Mouse (Mus musculus): ENCODE data around the gene Lhfpl2. TPM values are rescaled to one million over a fixed set of nuclear protein-coding genes. Genes with fewer than 3 reads are reported as not detected.

Gene Lhfpl2
- polyA plus RNA-seq, 1 experiment = not detected

- 91% methylated on average over 5 of the region's 5 CpGs for WGBS
- TF ChIP-seq POLR2A (IDR thresholded peaks at IDR 0.05; ENCODE audit: insufficient read depth, low read depth, low read length) = no peak
- no peak for TF ChIP-seq CTCF (IDR thresholded peaks at IDR 0.05; ENCODE audit: insufficient read depth, low read depth, low read length)
- Histone ChIP-seq H3K4me3 (ENCODE audit: insufficient read depth, low read depth, low read length) (no peak overlapping the region), H3K27ac (ENCODE audit: insufficient read depth, low read depth, low read length) (no peak overlapping the region), H3K4me1 (ENCODE audit: control insufficient read depth, insufficient read depth, low read length) (peaks cover 9% of the 10 kb centered on the region)
These were observed 61.7 kb downstream of the Lhfpl2 start for GRCm38 (mm10) chr13:94119309-94119708.

GRCm38 (mm10) chr13:94122703-94123592 lies 65.4 kb downstream of the Lhfpl2 start:
- no peak overlapping the region for H3K4me3 ChIP-seq (ENCODE audit: insufficient read depth, low read depth, low read length)
- 86% methylated on average over 16 of the region's 16 CpGs for WGBS
- no peak overlapping the region for H3K27ac ChIP-seq (ENCODE audit: insufficient read depth, low read depth, low read length)
- H3K4me1 ChIP-seq (ENCODE audit: control insufficient read depth, insufficient read depth, low read length) = no peaks in the 10 kb centered on the region
- no peak for TF ChIP-seq POLR2A (IDR thresholded peaks at IDR 0.05; ENCODE audit: insufficient read depth, low read depth, low read length)
- no peak for TF ChIP-seq CTCF (IDR thresholded peaks at IDR 0.05; ENCODE audit: insufficient read depth, low read depth, low read length)

- H3K4me1 ChIP-seq (ENCODE audit: control insufficient read depth, insufficient read depth, low read length) = peaks cover 7% of the 10 kb centered on the region; the same call in 1 of the 2 replicates
- H3K27ac ChIP-seq (ENCODE audit: insufficient read depth, low read depth, low read length) = no peak overlapping the region
- 64% methylated on average over 7 of the region's 7 CpGs for WGBS
- TF ChIP-seq CTCF (IDR thresholded peaks at IDR 0.05; ENCODE audit: insufficient read depth, low read depth, low read length) (no peak), POLR2A (IDR thresholded peaks at IDR 0.05; ENCODE audit: insufficient read depth, low read depth, low read length) (no peak)
- no peak overlapping the region for H3K4me3 ChIP-seq (ENCODE audit: insufficient read depth, low read depth, low read length)
These were observed 72.8 kb downstream of the Lhfpl2 start for GRCm38 (mm10) chr13:94130394-94130793.

- H3K27ac ChIP-seq (ENCODE audit: insufficient read depth, low read depth, low read length) = no peak overlapping the region
- no peak for TF ChIP-seq POLR2A (IDR thresholded peaks at IDR 0.05; ENCODE audit: insufficient read depth, low read depth, low read length)
- no peak for TF ChIP-seq CTCF (IDR thresholded peaks at IDR 0.05; ENCODE audit: insufficient read depth, low read depth, low read length)
- H3K4me1 ChIP-seq (ENCODE audit: control insufficient read depth, insufficient read depth, low read length) = peaks cover 8% of the 10 kb centered on the region; the same call in 1 of the 2 replicates
- 98% methylated on average over 4 of the region's 4 CpGs for WGBS
- H3K4me3 ChIP-seq (ENCODE audit: insufficient read depth, low read depth, low read length) = no peak overlapping the region
These were observed 73.5 kb downstream of the Lhfpl2 start for GRCm38 (mm10) chr13:94131135-94131534.

GRCm38 (mm10) chr13:94132187-94132995 lies 74.8 kb downstream of the Lhfpl2 start:
- Histone ChIP-seq H3K4me1 (ENCODE audit: control insufficient read depth, insufficient read depth, low read length) (peaks cover 8% of the 10 kb centered on the region; the same call in 1 of the 2 replicates), H3K27ac (ENCODE audit: insufficient read depth, low read depth, low read length) (no peak overlapping the region), H3K4me3 (ENCODE audit: insufficient read depth, low read depth, low read length) (no peak overlapping the region)
- TF ChIP-seq CTCF (IDR thresholded peaks at IDR 0.05; ENCODE audit: insufficient read depth, low read depth, low read length) = no peak
- TF ChIP-seq POLR2A (IDR thresholded peaks at IDR 0.05; ENCODE audit: insufficient read depth, low read depth, low read length) = no peak
- 69% methylated on average over 13 of the region's 13 CpGs for WGBS

GRCm38 (mm10) chr13:94134646-94135045 lies 77.0 kb downstream of the Lhfpl2 start:
- 70% methylated on average over 7 of the region's 7 CpGs for WGBS
- Histone ChIP-seq H3K27ac (ENCODE audit: insufficient read depth, low read depth, low read length) (no peak overlapping the region), H3K4me1 (ENCODE audit: control insufficient read depth, insufficient read depth, low read length) (peaks cover 8% of the 10 kb centered on the region; the same call in 1 of the 2 replicates), H3K4me3 (ENCODE audit: insufficient read depth, low read depth, low read length) (no peak overlapping the region)
- TF ChIP-seq POLR2A (IDR thresholded peaks at IDR 0.05; ENCODE audit: insufficient read depth, low read depth, low read length) = no peak
- TF ChIP-seq CTCF (IDR thresholded peaks at IDR 0.05; ENCODE audit: insufficient read depth, low read depth, low read length) = no peak

- H3K27ac ChIP-seq (ENCODE audit: insufficient read depth, low read depth, low read length) = no peak overlapping the region
- no peak for TF ChIP-seq CTCF (IDR thresholded peaks at IDR 0.05; ENCODE audit: insufficient read depth, low read depth, low read length)
- no peak overlapping the region for H3K4me3 ChIP-seq (ENCODE audit: insufficient read depth, low read depth, low read length)
- H3K4me1 ChIP-seq (ENCODE audit: control insufficient read depth, insufficient read depth, low read length) = peaks cover 11% of the 10 kb centered on the region; the same call in 1 of the 2 replicates
- 55% methylated on average over 7 of the region's 7 CpGs for WGBS
These were observed 77.6 kb downstream of the Lhfpl2 start for GRCm38 (mm10) chr13:94135180-94135579.

- Histone ChIP-seq H3K4me1 (ENCODE audit: control insufficient read depth, insufficient read depth, low read length) (peaks cover 23% of the 10 kb centered on the region), H3K27ac (ENCODE audit: insufficient read depth, low read depth, low read length) (no peak overlapping the region), H3K4me3 (ENCODE audit: insufficient read depth, low read depth, low read length) (no peak overlapping the region)
- TF ChIP-seq CTCF (IDR thresholded peaks at IDR 0.05; ENCODE audit: insufficient read depth, low read depth, low read length) (no peak), POLR2A (IDR thresholded peaks at IDR 0.05; ENCODE audit: insufficient read depth, low read depth, low read length) (no peak)
- 67% methylated on average over 14 of the region's 14 CpGs for WGBS
These were observed 82.3 kb downstream of the Lhfpl2 start for GRCm38 (mm10) chr13:94139713-94140445.
